Mouse (Mus musculus) cerebellum, adult 11 months (tissue): ENCODE results near the gene Olfr1102.

Experiments used
- DNase-seq: peaks from one replicate; pipeline ENCODE4 v3.0.0; 2022

Gene Olfr1102

DNA sequence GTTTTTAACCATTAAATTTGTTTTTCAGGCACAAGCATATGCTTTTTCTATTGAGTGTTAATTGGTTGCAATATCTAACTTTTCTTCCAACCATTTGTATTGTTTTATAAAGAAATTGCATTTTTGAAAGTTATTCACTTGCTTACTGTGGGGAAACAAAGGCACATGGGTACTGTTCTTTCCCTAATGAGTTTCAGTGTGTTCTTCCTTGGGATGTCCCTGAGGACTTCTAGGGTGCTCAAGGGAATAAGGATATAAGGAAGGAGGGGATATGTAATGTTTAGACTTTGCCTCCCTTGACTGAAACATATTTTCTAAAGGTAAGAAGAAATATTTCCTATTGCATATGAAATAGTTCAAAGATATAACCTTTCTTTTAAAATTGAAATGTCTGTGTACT is at the start of gene Olfr1102:
Gene Olfr1102, plus strand, starts transcription at position 301 of the 400 bp plus-strand sequence.
- DNase-seq, result no peak

DNA sequence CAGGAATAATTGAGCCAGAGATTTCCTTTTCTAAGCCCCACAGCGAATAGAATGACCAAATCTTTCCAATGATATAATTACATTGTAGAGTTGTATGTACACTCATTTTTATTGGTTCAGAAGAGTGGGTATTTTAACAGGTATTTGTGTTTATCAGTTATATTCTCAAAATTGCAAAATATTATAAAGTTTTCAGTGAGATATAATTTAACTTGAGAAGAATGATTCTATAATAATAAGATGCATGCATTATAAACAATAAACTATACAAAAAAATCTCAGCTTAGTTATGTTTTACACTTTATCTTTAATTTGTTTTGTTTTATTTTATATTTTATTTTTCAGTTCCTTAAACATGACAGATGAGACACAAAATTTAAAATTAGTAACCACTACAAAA is 37.6 kb upstream of the Olfr1102 start, which contains the start of gene Olfr1099:
Gene Olfr1099, minus strand, starts transcription at position 101 of the 400 bp plus-strand sequence.
- no peak for DNase-seq

DNA sequence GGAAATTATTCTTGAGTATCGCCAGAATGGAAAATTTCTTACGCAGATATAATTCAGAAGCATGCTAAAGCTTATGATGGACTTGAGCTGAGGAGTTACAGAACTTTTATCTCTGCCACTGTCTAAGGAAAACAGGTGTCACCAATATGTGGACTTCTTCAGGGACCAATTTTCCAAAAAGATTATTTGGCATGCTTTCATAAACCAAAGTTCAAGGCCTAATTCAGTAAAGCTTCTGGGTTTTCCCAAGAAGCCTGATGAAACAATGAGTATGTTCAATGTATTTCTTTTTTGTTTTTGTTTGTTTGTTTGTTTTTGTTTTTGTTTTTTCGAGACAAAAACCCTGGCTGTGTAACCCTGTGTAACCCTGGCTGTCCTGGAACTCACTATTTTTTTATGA is 18.3 kb upstream of the Olfr1102 start, which contains the start of gene Olfr1100:
Gene Olfr1100, minus strand, starts transcription at position 101 of the 400 bp plus-strand sequence.
- DNase-seq, result no peak

DNA sequence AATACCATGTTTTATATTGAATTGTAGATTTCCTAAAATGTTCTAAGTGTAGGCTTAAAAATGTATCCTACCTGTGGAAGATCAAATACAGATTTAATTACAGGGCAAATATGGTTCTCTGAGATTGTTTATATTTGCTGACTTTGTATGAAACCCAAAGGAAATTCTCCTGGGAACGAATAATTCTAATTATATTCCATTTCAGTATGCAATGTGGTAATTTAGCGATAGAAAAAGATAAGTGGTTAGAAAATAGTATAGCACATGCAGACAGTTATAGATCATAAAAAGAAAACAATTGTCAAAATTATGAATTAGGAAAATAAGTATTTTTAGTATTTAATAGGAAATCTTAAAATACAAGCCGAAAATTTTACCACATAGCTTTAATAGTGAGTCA is 7.1 kb upstream of the Olfr1102 start, which contains the start of gene Olfr1101:
Gene Olfr1101, minus strand, starts transcription at position 101 of the 400 bp plus-strand sequence.
- DNase-seq, result no peak

DNA sequence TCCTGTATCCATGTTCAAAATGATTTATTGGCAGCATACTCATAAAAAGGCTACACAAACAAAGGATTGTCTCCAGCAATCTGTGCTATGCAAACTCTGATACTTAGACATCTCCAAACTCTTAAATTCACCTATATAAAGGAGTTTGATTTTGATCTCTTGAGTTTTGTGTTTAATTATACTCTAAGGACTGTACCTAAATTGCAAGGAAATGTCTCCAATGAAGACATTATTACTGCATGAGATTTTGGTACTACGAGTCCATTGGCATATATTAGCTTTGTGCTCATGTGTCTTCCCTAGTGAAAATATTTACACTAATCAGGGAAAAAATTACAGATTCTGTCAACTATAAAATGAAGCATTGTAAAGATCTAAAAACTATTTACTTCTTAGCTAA is 28.8 kb downstream of the Olfr1102 start, which contains the start of gene Olfr1104:
Gene Olfr1104, minus strand, starts transcription at position 101 of the 400 bp plus-strand sequence.
- DNase-seq, result no peak

DNA sequence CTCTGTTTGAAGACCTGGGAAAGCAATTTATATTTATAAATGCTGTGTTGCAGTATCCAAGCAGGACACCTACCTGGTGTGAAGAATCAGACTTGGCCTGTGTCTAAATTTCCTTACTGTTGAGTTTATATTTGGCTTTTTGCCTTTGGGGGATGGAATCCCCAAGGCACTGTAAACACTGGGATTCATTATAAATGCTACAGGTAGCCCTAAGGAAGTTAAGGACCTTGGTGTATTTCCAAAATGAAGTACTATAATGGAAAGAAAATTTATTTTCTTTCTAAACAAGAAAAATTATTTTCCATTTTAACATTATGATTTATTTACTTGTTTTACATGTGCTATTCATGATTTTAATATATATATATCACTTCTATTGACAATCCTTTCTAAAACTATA is 38.2 kb downstream of the Olfr1102 start, which contains the start of gene Olfr1105:
Gene Olfr1105, minus strand, starts transcription at position 101 of the 400 bp plus-strand sequence.
- no peak for DNase-seq

GRCm38 (mm10) chr2:87052173-87052572 is 54.0 kb downstream of the Olfr1102 start, which contains the start of gene Olfr1106:
Olfr1106 (minus strand) TSS chr2:87052273.
- no peak for DNase-seq
